Mouse (Mus musculus) liver, embryonic 16.5 days (tissue): ENCODE results near the gene Cfap58. TPM values are rescaled to one million over a fixed set of nuclear protein-coding genes. Genes with fewer than 3 reads are reported as not detected.

Experiments used
- ATAC-seq: fragments of 200-750 bp; cut with Nextera tagmentation; 2 replicates; pipeline ENCODE4 v1.8.0; 2017; ENCODE audit warnings: low read depth, mild to moderate bottlenecking, moderate number of reproducible peaks, moderate library complexity
- H3K27ac ChIP-seq: fragments of 300-500 bp; sonication (generic); 2 replicates; pipeline ENCODE4 v1.5.1; 2014; ENCODE audit warnings: mild to moderate bottlenecking, low read length
- H3K27me3 ChIP-seq: fragments of 300-500 bp; sonication (generic); 2 replicates; pipeline ENCODE4 v1.6.1; 2014; ENCODE audit warnings: low read depth, low read length, mixed read lengths; ENCODE audit not compliant: control insufficient read depth, insufficient read depth
- H3K36me3 ChIP-seq: fragments of 300-500 bp; sonication (generic); 2 replicates; pipeline ENCODE4 v1.6.1; 2014; ENCODE audit warnings: mild to moderate bottlenecking; ENCODE audit not compliant: control insufficient read depth, insufficient read depth
- H3K4me1 ChIP-seq: fragments of 300-500 bp; sonication (generic); 2 replicates; pipeline ENCODE4 v1.6.1; 2014; ENCODE audit warnings: low read depth, low read length, mixed read lengths; ENCODE audit not compliant: control insufficient read depth
- H3K4me2 ChIP-seq: fragments of 300-500 bp; sonication (generic); 2 replicates; pipeline ENCODE4 v1.6.1; 2014; ENCODE audit warnings: low read depth, low read length, mixed read lengths
- H3K4me3 ChIP-seq: fragments of 300-500 bp; sonication (generic); 2 replicates; pipeline ENCODE4 v1.5.1; 2014; ENCODE audit warnings: low read depth, mild to moderate bottlenecking, low read length
- H3K9ac ChIP-seq: fragments of 300-500 bp; sonication (generic); 2 replicates; pipeline ENCODE4 v1.6.1; 2014; ENCODE audit warnings: low read depth, low read length
- H3K9me3 ChIP-seq: fragments of 300-500 bp; sonication (generic); replicated peaks from 2 replicates; pipeline ENCODE4 v1.6.1; 2016; ENCODE audit warnings: low read length; ENCODE audit not compliant: control insufficient read depth
- WGBS: fragments of 180-500 bp; shearing (Covaris S2); extraction: QIAGEN DNeasy Blood & Tissue Kit; methylation state at CpG from one replicate; pipeline ENCODE4 v1.1.7; 2014; ENCODE audit not compliant: insufficient replicate concordance; 5-methylcytosine and 5-hydroxymethylcytosine counted together
- polyA plus RNA-seq: library from polyadenylated mRNA; unstranded; fragments of >200 nt; fragmentation: Nextera tagmentation; extraction: Ambion mirVana; gene quantifications from 2 replicates; pipeline ENCODE4 v1.2.1, GENCODE M21; 2015

The Cfap58 gene
- polyA plus RNA-seq, 1 experiment from 2014 or later = not detected

DNA sequence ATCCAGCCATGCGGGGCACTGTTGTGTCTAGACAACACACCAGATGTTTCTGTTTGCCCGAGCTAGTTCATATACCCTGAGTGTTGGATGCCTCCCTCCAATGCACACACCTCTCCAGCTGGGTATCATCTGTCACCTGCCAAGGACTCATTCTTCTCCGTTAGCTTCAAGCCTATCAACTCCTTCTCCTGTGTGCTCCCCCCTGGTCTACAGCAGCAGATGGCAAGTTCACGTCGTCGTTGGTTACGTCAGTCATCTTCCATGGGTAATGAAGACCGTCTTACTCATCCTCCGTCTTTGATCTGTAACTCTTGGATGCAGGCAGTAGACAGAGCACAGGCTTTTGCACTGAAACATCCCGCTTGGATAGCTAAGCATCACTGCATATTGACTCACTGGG lies 42.8 kb downstream of the Cfap58 start:
- no peak overlapping the region for H3K4me3 ChIP-seq
- 62% methylated on average over 10 of the region's 10 CpGs for WGBS
- no peaks in the 10 kb centered on the region for H3K36me3 ChIP-seq
- H3K27me3 ChIP-seq = no peaks in the 10 kb centered on the region
- H3K4me1 ChIP-seq = no peaks in the 10 kb centered on the region
- H3K27ac ChIP-seq = no peak overlapping the region
- no peak overlapping the region for H3K9ac ChIP-seq
- no peak overlapping the region for H3K4me2 ChIP-seq
- no peak for ATAC-seq
- no peaks in the 10 kb centered on the region for H3K9me3 ChIP-seq

DNA sequence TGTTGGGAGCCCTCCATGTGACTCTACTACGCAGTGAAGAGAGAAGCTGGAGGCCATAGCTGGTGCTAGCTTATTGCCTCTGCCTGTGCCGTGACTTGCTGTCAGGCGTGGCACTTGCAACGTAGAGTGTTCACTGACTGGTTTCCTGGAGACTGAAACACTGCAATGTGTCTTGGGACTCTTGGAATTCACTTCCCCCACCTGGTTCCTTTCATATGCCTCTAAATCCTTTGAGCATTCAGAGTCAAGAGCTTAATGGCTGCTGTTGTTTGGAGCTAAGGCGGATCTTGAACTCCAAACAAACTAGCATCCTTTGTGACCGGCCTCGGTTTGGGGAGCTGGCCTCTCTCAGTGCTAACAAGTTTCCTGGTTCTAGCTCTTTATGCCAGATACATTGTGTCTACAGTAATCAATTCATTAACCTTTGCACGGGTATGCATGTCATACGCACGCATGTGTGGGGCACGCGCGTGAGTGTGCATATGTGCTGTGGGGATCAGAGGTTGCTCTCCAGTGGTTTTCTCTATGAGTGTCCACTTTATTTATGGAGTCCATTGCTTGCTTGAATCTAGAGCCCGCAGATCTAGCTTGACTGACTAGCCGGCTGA lies 48.2 kb downstream of the Cfap58 start:
- no peak overlapping the region for H3K27ac ChIP-seq
- H3K9ac ChIP-seq = no peak overlapping the region
- no peaks in the 10 kb centered on the region for H3K27me3 ChIP-seq
- no peaks in the 10 kb centered on the region for H3K4me1 ChIP-seq
- no peaks in the 10 kb centered on the region for H3K36me3 ChIP-seq
- H3K4me3 ChIP-seq = no peak overlapping the region
- no peak for ATAC-seq
- 78% methylated on average over 15 of the region's 15 CpGs for WGBS
- no peaks in the 10 kb centered on the region for H3K9me3 ChIP-seq
- no peak overlapping the region for H3K4me2 ChIP-seq

DNA sequence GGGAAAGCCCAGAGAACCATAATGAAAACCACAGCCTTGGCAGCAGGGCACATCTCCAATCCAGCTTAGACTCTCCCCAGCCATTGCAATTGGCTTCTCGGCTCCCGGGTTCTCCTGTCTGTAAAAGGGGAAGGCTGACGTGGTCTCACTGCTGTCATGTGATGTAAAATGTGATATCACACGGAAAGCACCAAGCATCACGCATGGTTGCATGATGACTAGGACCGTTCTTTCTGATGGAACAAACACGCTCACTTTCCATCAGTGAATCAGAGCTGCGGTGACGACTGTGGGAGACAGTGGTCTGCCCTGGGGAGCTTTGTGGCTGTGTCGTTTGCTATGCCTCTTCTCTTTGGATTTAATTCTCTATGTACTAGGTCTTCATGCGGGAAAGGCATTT lies 50.5 kb downstream of the Cfap58 start:
- no peaks in the 10 kb centered on the region for H3K27me3 ChIP-seq
- WGBS = 68% methylated on average over 11 of the region's 11 CpGs
- no peak overlapping the region for H3K4me2 ChIP-seq
- no peak overlapping the region for H3K9ac ChIP-seq
- H3K27ac ChIP-seq = no peak overlapping the region
- no peak overlapping the region for H3K4me3 ChIP-seq
- H3K4me1 ChIP-seq = no peaks in the 10 kb centered on the region
- no peak for ATAC-seq
- no peaks in the 10 kb centered on the region for H3K36me3 ChIP-seq
- no peaks in the 10 kb centered on the region for H3K9me3 ChIP-seq

DNA sequence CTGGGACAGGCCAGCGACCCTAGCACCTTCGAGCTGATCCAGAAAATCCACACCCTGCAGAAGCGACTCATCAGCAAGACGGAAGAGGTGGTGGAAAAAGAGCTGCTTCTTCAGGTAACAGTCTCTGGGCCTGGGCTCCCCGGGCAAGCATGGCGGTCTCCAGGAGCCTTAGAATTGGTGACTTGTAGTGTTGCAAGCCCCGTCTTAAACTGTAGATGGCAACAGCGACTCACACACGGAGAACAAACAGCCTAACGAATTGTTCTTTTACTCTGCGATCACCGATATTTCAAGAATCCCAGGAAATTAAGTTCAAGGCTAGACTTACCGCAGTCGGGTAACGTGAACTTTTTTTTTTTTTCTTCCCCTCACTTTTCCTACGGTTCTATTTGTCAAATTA lies 51.0 kb downstream of the Cfap58 start:
- H3K4me3 ChIP-seq = no peak overlapping the region
- no peaks in the 10 kb centered on the region for H3K4me1 ChIP-seq
- no peak overlapping the region for H3K4me2 ChIP-seq
- H3K27ac ChIP-seq = no peak overlapping the region
- no peaks in the 10 kb centered on the region for H3K27me3 ChIP-seq
- no peaks in the 10 kb centered on the region for H3K9me3 ChIP-seq
- no peak overlapping the region for H3K9ac ChIP-seq
- no peak for ATAC-seq
- WGBS = 40% methylated on average over 16 of the region's 16 CpGs
- no peaks in the 10 kb centered on the region for H3K36me3 ChIP-seq

DNA sequence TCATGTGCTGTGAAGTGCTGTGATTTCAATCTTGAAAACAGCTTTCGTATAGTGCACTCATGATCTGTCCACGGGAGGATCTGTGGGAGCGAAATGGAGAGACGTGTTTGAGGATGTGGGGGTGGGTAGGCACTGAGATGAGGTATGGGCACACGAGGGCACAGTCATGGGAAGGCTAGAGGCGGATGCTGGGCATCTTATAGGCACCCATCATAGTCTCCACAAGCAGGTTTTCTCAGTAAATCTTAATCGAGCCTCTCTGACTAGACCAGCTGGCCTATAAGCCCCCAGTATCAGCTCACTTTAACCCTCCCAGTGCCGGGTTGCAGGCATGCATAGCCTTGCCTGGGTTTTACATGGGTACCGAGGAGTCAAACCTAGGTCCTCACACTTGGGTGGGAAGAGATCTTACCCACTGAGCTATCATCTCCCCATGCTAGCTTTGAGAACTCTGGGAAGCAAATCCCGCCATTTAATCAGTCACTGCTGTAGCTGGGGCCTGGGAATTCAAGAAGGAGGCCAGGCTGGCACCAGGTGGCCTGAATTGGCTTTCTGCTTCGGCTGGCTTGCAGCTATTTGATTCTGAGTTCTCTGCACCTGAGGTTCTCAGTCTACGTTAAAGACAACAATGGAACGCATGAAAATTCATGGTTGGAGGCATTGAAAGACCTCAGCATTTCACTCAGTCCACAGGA lies 51.6 kb downstream of the Cfap58 start:
- Histone ChIP-seq H3K4me3 (no peak overlapping the region), H3K27ac (no peak overlapping the region), H3K27me3 (no peaks in the 10 kb centered on the region), H3K4me1 (no peaks in the 10 kb centered on the region), H3K9ac (no peak overlapping the region), H3K9me3 (no peaks in the 10 kb centered on the region), H3K4me2 (no peak overlapping the region), H3K36me3 (no peaks in the 10 kb centered on the region)
- no peak for ATAC-seq
- WGBS = 56% methylated on average over 13 of the region's 13 CpGs

DNA sequence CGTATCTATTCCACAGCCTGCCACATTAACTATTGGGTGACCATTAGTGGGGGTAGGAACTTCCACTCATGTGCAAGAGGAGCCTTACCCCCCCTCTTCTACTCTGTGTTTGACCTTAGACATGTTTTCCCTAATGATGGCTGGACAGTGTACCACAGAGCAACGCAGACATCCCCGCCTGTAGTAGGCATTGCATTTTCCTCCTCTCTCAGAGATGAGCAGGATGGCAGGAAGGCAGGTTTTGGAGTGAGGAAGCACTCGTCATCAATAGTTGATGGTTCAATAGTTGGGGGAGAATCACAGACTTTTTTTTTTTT lies 52.1 kb downstream of the Cfap58 start:
- Histone ChIP-seq H3K4me2 (no peak overlapping the region), H3K9me3 (no peaks in the 10 kb centered on the region), H3K4me1 (no peaks in the 10 kb centered on the region), H3K4me3 (no peak overlapping the region), H3K36me3 (no peaks in the 10 kb centered on the region), H3K9ac (no peak overlapping the region), H3K27me3 (no peaks in the 10 kb centered on the region), H3K27ac (no peak overlapping the region)
- no peak for ATAC-seq
- 61% methylated on average over 4 of the region's 4 CpGs for WGBS

DNA sequence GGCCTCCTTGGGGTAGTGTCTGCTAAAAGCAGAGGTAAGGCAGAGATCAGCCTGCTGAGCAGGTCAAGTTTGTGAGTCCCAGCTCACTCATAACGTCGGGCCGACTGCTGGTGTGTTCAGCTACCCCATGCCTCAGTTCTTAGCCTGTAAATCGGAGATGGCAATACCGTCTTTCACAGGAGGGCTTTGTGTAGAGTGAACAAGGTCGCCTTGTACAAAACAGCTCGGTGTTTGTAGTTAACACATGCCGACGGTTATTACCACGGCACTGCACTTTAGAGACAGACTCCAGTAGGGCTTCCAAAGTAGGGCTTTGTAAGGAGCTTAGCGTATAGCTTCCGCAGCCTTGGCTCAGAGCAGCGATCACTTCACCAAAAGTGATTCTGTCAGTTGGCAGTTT lies 63.8 kb downstream of the Cfap58 start:
- Histone ChIP-seq H3K9ac (no peak overlapping the region), H3K4me1 (no peaks in the 10 kb centered on the region), H3K27me3 (no peaks in the 10 kb centered on the region), H3K4me2 (no peak overlapping the region), H3K36me3 (no peaks in the 10 kb centered on the region), H3K9me3 (no peaks in the 10 kb centered on the region), H3K4me3 (no peak overlapping the region), H3K27ac (no peak overlapping the region)
- no peak for ATAC-seq
- 77% methylated on average over 13 of the region's 13 CpGs for WGBS

DNA sequence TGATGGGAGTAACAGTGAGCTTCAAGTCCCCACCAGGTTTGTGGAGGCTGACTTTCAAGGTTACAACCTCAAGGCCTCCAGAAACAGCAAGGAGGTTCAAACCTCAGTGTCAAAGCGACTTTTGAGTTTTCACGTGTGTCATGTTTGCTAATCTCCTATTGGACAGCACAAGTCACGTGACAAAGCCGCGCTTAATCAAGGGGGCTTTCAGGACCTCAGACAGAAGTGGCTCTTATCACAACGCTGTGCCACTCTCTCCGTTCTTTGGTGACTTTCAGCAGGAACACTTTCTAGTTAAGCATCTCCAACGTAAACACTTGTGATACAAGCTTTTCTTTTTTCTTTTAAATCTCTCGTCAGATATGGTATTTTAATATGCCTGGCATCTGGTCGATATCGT lies 64.3 kb downstream of the Cfap58 start:
- 67% methylated on average over 11 of the region's 11 CpGs for WGBS
- Histone ChIP-seq H3K27ac (no peak overlapping the region), H3K9me3 (no peaks in the 10 kb centered on the region), H3K9ac (no peak overlapping the region), H3K4me1 (no peaks in the 10 kb centered on the region), H3K27me3 (no peaks in the 10 kb centered on the region), H3K4me3 (no peak overlapping the region), H3K36me3 (no peaks in the 10 kb centered on the region), H3K4me2 (no peak overlapping the region)
- no peak for ATAC-seq

DNA sequence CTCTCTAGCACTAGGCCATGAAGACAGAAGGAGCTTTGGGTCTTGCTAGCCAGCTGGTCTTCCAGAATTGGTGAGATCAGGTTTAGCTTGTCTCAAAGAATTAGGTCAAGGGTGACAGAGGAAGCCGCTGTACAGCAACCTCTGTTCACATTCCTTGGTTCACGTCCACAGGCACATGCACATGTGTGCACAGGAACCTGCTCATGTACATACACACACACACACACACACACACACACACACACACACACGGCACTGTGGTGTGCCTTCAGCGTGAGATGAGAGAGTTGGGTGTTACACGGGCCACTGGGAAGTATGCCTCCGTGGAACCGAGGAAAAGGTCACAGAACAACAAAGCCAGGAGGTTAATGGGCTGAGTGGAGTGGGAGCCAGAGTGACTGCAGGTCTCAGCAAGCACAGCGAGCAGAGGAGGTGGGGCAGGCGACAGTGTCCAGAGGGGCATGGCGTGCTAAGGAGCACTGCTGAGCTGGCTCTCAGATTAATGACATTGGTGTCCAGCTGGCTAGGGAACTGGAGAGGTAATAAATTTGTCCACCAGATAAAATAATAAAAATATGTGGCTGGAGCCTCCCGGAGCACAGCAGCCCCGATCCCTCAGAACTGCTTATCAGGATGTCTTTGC lies 71.4 kb downstream of the Cfap58 start:
- Histone ChIP-seq H3K9me3 (no peaks in the 10 kb centered on the region), H3K4me1 (no peaks in the 10 kb centered on the region), H3K4me2 (no peak overlapping the region), H3K36me3 (no peaks in the 10 kb centered on the region), H3K9ac (no peak overlapping the region), H3K4me3 (no peak overlapping the region), H3K27me3 (no peaks in the 10 kb centered on the region), H3K27ac (no peak overlapping the region)
- WGBS = 70% methylated on average over 12 of the region's 12 CpGs
- ATAC-seq = no peak
